Mouse (Mus musculus): Measurements from ENCODE around the gene Grap.

Grap gene

DNA sequence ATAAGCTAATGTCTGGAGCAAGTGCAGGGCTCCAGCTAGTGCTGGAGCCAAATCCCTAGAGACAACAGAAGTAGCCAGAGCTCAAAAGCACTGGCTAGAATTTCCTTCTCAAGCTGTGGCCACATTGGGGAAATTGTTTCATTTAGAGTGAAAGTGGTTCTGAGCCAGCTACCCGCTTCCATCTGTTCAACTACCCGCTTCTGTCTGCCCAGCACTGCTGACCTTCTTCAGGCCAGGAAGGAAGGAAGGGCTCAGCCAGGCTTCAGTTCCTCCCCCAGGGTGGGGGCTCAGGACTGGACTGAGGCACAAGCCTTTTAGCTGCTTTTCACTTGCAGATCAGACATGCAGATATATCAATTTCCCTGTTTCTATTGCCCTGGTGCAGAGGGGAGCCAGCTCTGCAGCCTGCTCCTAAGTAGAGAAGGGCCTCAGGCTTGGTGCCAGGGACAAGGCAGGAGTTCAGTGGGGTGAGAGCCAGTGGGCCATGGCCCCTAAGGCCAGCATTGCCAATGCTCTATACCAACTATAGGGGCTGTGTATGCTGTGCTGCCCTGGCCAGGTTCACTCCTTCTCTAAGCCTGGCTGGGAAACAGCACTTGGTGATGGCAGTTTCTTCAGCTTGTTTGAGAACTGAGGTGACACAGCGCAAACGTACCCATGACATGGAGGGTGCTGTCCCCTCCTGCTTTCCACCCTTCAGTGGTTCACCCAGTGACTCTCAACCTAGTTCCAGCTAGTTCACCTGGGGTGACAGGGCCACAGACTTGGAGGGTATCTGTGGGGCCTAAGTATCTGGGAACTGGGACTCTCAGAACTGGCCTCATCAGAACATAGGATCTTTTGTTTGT, 6.2 kb downstream of the Grap start:
- DNase-seq = no peak

GRCm38 (mm10) chr11:61660001-61660400, 6.9 kb downstream of the Grap start:
- no peak for DNase-seq

DNA sequence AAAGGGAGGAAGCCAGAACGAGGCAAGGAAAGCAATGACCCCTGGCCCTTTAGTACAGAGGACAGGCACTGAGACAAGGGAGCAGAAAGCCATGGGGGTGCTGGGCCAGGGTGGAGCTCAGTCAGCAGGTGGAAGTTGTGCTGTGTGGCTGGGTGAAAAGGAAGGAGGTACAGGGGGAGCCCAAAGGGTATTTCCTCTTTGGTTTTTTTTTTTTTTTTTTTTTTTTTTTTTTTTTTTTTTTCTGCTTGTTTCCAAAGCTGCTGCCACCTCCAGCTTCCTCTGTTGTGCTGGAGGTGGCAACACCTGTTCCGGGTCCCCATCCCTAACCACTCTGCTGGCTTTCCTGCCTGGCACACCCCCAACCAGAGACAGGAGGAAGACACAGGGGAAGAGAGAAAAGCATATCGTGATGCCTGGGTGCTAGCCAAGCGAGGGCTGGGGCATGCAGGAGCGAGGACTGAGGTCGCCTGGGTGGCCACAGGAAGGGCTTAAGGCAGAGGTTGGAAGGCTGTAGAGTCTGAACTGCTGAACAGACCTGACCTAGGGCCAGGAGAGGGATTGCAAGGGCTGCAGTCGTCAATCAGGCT, 7.8 kb downstream of the Grap start:
- DNase-seq = no peak

DNA sequence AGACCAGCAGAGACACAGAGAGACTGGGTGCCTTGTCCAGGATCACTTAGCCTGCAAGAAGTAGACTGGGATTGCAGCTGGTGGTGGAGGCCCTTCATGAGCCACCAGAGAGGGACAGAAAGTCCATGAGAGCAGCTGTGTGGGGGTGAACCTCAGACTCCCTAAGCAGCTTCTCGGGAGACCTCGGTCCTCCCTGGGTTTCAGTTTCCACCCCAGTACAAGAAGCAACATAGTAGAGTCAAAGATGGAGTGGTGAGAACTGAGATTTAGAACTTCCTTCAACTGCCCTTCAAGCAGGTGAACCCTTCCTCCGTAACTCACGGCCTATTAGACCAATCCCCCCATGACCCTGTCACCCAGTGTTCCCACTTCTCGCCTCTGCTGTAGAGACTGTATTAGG, 9.1 kb downstream of the Grap start:
- no peak for DNase-seq

- DNase-seq = no peak
These were observed 12.3 kb downstream of the Grap start for GRCm38 (mm10) chr11:61665401-61665800.

- DNase-seq = peak; percentile 61
These were observed 13.1 kb downstream of the Grap start for GRCm38 (mm10) chr11:61665991-61666799.

GRCm38 (mm10) chr11:61667248-61667647, 14.2 kb downstream of the Grap start:
- no peak for DNase-seq

DNA sequence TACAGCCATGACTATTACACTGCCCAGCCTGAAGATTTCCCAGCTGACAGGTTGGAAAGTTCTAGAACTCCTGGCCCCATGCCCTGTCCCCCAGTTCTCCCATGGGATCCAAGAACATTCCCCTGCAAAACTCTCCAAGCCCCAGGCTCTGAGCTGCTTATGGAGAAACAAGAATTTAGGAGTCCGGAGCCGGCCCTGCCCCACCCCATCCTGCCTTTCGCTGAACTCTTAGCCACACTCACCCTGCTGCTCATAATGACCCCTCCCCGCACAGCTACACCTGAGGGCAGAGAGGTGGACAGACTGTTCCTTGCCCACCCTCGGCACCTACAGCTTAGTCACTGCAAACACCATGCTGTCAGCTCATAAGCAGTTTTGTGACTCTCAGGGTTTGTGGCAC, 14.7 kb downstream of the Grap start:
- DNase-seq = no peak

- DNase-seq = no peak
These were observed 16.7 kb downstream of the Grap start for GRCm38 (mm10) chr11:61669492-61670490.

GRCm38 (mm10) chr11:61671781-61672383, 18.8 kb downstream of the Grap start:
- no peak for DNase-seq

DNA sequence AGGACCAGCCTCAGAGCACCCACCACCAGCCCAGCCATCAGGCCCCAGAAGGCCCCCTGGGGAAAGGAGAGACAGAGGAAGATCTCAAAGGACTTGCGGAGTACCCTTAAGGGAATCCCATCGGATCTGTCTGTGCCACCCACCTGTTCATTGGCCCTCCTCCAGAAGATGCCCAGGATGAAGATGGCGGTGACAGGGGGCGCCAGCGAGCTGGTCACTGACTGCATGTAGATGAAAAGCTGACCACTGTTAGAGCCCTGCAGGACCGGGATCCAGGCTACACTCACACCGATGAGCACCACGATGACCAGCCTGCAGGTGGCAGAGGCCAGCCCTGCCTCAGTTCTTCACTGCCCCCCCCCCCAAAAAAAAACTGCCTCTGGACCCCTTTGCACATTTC, 20.6 kb downstream of the Grap start:
- peak; percentile 61 for DNase-seq

GRCm38 (mm10) chr11:61674151-61674838, 21.2 kb downstream of the Grap start:
- no peak for DNase-seq

DNA sequence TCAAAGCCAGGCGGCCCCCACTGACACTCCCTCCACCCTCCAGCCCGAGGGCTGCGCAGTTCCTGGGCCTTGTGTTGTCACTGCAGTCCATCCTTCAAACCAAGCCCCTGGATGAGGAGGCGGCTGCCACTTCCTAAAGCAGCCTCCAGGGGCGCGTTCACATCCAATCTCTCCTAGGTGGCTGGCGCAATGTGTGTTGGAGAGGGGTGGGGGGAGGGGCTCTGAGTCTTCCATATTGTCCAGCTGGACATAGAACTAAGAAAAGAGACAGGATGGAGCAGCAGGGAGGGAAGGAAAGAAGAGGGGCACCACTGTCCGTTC, 21.7 kb downstream of the Grap start:
- no peak for DNase-seq

- no peak for DNase-seq
These were observed 22.3 kb downstream of the Grap start for GRCm38 (mm10) chr11:61675332-61675731.

- DNase-seq = no peak
These were observed 23.3 kb downstream of the Grap start for GRCm38 (mm10) chr11:61676216-61676854.

- no peak for DNase-seq
These were observed 24.6 kb downstream of the Grap start for GRCm38 (mm10) chr11:61677709-61678108.

DNA sequence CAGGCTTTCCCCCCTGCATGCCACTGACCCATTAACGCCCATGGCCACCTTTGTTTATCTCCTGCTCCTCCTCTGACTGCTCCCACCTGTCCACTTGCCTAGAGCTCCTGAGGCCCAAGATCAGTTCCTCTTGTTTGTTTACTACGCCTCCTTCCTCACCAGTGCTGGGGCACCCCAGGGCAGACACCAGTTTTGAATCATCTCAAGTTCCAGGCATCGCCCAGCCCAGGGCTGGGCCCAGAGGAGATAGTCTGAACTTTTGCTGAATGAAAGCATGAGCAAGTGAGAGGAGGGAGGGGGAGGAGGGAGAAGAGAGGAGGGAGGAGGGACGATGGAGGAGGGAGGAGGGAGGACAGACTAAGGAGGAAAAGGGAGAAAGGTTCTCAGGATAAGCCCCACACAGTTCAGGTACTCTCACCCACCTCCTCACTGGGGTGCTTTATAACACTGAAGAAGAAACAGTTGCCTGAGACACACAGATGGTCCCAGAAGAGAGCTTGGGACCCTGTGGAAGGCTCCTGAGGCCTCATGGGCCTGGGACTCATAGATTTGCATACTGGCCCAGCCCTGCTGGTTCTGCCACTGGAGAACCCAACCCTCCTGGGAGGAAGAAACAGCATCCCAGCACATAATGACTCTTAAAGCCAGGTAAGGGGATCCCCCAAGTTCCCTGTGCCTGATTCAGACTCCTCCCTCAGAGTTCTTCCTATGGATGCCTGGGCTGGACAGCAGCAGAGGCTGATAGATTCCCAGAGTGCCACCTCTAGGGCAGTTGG, 26.2 kb downstream of the Grap start:
- DNase-seq = no peak

- DNase-seq = peak; percentile 87
These were observed 31.1 kb downstream of the Grap start, which contains the start of gene Fam83g for GRCm38 (mm10) chr11:61683907-61684731. TSS of gene Fam83g (plus strand) at chr11:61684091.

DNA sequence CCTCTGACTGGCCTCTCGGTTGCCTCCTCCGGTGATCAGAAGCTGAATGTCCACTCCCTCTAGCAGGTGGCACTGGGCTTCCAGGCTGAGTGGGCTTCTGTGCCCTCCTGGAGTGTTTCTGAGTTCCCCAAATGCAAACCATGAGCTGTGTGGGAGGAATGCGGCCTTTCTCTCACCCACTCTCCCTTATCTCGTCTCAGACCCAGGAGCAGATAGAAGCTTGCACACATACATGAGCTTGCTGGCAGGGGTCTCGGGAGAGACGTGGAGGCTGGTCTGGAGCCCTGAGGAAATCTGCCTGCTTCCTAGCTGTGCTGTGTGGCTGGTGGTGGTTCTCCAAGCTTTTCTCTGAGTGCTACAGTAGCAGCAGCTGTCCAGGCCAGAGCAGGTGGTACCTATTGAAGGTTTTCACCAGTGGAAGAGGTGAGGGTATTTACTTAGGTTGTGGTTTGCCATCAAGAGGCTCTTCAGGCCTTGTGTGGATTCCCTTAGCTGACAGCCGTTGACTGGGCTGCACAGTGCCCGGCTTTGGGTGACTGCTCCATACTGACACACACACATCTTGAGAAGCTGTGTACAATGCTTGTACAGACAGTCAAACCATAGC, 32.2 kb downstream of the Grap start:
- no peak for DNase-seq
